Mouse (Mus musculus) CH12F3 (cell line): ENCODE measurements around the gene Steap2.

Source experiments
- in situ Hi-C: fragments of 300-500 bp; cut with MboI; formaldehyde crosslinking; loops from 2 replicates; pipeline ENCODE4 v1.14.3; 2020; ENCODE audit warnings: low sequenced_read_pairs

Steap2 gene

GRCm38 (mm10) chr5:5668920-5669319 is 25.5 kb downstream of the Steap2 start:
- in situ Hi-C loops: no loop called here

DNA sequence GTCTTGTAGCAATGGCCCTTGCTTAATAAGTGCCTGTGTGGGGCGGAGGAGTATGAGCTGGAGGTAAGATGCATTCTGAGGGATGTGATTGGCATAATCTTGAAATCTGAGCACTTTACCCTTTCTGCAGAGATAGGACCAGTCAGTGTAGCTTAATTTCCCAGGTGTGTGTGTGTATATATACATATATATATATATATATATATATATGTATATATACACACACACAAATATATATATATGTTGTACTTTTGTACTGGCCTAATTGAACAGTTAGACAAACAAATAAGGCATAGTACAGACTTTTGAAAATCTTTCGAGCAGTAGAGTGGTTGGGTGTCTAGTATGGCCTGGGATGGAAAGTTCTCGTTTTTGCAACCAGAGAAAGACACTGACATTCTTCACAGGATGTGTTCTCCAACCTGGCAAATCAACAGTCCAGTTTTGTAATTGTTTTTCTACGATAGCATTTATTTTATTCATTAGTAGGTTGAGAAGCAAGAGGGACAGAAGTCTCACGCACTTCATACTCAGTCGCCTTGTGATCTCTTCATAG is 29.9 kb downstream of the Steap2 start:
- in situ Hi-C loops: no loop called here

GRCm38 (mm10) chr5:5663655-5664370 is 30.6 kb downstream of the Steap2 start, which contains the start of gene Cfap69:
TSS of gene Cfap69 (minus strand) at chr5:5664239.
- in situ Hi-C loops: no loop called here

DNA sequence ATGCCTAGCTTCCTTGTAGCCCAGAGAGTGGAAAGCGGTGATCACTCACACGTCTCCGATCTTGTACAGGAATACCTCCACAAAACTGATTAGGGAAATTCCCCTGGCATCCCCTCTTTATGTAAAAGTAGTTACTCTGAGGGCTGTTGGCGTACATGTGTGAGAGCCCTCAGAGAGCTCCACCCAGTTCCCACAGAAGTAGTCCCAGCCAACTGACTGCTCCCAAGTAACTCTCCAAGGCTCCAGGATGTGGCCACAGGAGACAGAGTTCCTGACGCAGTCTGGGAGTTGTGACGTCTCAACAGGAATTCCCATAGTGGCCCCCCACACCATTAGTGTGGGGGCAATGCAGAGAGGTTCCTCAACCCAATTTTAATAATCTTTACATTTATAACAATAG is 31.3 kb downstream of the Steap2 start:
- in situ Hi-C loops: no loop called here

- in situ Hi-C loops: no loop called here
These were observed 35.7 kb downstream of the Steap2 start for GRCm38 (mm10) chr5:5658680-5659079.

GRCm38 (mm10) chr5:5657932-5658331 is 36.4 kb downstream of the Steap2 start:
- in situ Hi-C loops: no loop called here

DNA sequence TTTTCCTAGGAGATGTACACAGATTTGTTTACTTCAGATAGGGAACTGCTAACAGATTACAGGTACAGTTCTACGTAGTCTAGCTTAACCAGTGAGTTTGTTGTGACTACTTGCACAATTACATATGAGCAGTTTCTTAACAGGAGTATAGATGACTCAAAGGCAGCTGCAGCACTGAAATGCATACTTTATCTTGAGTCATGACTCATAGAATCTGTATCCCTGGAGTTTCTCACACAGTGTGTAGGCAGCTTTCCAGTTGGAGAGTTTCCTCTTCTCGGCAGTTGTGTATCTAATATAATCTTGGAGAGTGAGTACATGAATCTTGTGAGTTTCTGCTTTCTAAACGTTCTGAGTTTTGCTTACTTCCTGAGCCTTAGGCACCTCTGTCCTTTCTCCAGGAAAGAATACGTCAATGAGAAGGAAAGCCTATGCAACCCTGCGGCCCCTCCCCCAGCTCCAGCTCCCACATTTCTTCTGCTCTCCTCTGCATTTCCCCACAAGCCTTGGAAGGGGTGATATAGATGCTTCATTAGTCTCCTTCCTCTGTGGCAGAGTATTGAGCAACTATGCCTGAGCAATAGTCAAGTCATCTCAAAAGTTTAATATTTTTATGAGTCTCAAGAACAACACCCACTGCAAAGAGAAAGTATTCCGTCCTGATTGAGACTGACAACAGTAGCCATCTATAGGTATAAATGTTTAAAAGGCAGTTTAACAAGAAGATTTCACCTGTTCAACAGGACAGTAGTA is 45.4 kb downstream of the Steap2 start:
- in situ Hi-C loops: no loop called here

DNA sequence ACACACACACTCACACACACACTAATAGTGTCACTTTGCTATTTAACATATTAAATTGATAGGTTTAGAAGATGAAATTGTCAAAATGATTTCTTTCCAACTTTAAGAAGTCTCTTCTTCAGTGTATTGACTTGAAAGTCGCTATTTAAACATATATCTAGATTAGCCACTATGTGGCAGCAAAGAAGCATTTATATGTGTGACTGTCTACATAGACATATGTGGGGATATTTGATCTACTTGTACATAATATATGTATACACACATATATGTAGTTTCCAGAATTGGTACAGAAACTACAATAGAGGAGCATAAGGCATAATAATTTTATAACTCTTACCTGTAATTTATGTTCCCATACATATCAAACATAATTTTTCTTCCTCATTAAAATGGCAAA is 48.2 kb downstream of the Steap2 start:
- in situ Hi-C loops: no loop called here

DNA sequence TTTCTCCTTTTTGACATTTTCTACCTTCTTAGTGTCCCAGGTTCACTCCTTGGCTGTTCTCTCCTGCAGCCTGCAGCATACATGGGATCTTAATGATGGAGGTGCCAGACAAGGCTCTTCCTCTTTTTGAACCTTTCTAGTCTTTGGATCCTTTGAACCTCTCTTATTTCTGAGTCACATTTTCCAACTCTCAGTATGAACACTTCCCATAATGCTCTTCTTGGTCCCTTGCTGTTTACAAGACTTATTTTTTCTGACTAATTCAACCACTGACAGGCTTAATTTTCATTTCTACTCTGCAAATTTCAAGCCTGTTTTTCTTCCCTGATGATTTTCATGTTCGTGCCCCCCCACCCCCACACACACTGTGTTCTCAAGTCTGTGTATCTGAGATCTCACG is 55.9 kb downstream of the Steap2 start:
- in situ Hi-C loops: no loop called here

GRCm38 (mm10) chr5:5625491-5625890 is 68.9 kb downstream of the Steap2 start:
- in situ Hi-C loops: no loop called here

GRCm38 (mm10) chr5:5618329-5618728 is 76.0 kb downstream of the Steap2 start:
- in situ Hi-C loops: no loop called here
